Mouse (Mus musculus) heart, postnatal 0 days (tissue): Measurements from ENCODE around the gene Pparg. TPM values are rescaled to one million over a fixed set of nuclear protein-coding genes. Genes with fewer than 3 reads are reported as not detected.

ENCODE experiments used
- ATAC-seq: fragments of 200-750 bp; cut with Nextera tagmentation; 2 replicates; pipeline ENCODE4 v1.8.0; 2017; ENCODE audit warnings: low read depth, moderate number of reproducible peaks, moderate library complexity; ENCODE audit not compliant: insufficient read depth
- DNase-seq: peaks from one replicate; pipeline ENCODE4 v3.0.0-alpha.2; 2016; ENCODE audit warnings: low spot score
- H3K27ac ChIP-seq: fragments of 300-500 bp; sonication (generic); 2 replicates; pipeline ENCODE4 v1.5.1; 2014; ENCODE audit warnings: low read depth, mild to moderate bottlenecking
- H3K27me3 ChIP-seq: fragments of 300-500 bp; sonication (generic); 2 replicates; pipeline ENCODE4 v1.6.1; 2014; ENCODE audit warnings: low read length, mixed read lengths; ENCODE audit not compliant: control insufficient read depth, insufficient read depth
- H3K36me3 ChIP-seq: fragments of 300-500 bp; sonication (generic); replicated peaks from 2 replicates; pipeline ENCODE4 v1.6.1; 2014; ENCODE audit warnings: low read length, mixed read lengths; ENCODE audit not compliant: control insufficient read depth, insufficient read depth
- H3K4me1 ChIP-seq: fragments of 300-500 bp; sonication (generic); 2 replicates; pipeline ENCODE4 v1.6.1; 2014; ENCODE audit warnings: antibody characterized with exemption; ENCODE audit not compliant: control insufficient read depth, insufficient read depth
- H3K4me2 ChIP-seq: fragments of 300-500 bp; sonication (generic); 2 replicates; pipeline ENCODE4 v1.6.1; 2014; ENCODE audit warnings: low read depth, mild to moderate bottlenecking, low read length, moderate library complexity
- H3K4me3 ChIP-seq: fragments of 300-500 bp; sonication (generic); 2 replicates; pipeline ENCODE4 v1.5.1; 2014; ENCODE audit warnings: low read depth, low read length
- H3K9ac ChIP-seq: fragments of 300-500 bp; sonication (generic); replicated peaks from 2 replicates; pipeline ENCODE4 v1.6.1; 2014; ENCODE audit warnings: low read depth, low read length, mixed read lengths
- H3K9me3 ChIP-seq: fragments of 300-500 bp; sonication (generic); replicated peaks from 2 replicates; pipeline ENCODE4 v1.6.1; 2016; ENCODE audit warnings: low read length; ENCODE audit not compliant: control insufficient read depth
- CTCF ChIP-seq: IDR thresholded peaks from 2 replicates; pipeline ENCODE4 v1.5.1; 2016; ENCODE audit warnings: antibody characterized with exemption, control low read depth, low read depth
- EP300 ChIP-seq: IDR thresholded peaks from 2 replicates; pipeline ENCODE4 v1.6.1; 2016; ENCODE audit warnings: antibody characterized with exemption, low read depth
- WGBS: fragments of 180-500 bp; shearing (Covaris S2); extraction: QIAGEN DNeasy Blood & Tissue Kit; methylation state at CpG from one replicate; pipeline ENCODE4 v1.1.7; 2014; 5-methylcytosine and 5-hydroxymethylcytosine counted together
- polyA plus RNA-seq: library from polyadenylated mRNA; unstranded; fragments of >200 nt; fragmentation: Nextera tagmentation; extraction: Ambion mirVana; gene quantifications from 2 replicates; pipeline ENCODE4 v1.2.1, GENCODE M21; 2015
- total RNA-seq: library from RNA; depleted of rRNA; stranded (reverse); fragments of >200 nt; gene quantifications from 2 replicates; pipeline ENCODE4 v1.2.3, GENCODE M21; 2014; ENCODE audit warnings: low replicate concordance

The Pparg gene
- total and polyA plus RNA-seq, 2 experiments from 2014 or later: 5.8 to 8.0 TPM

GRCm38 (mm10) chr6:115440231-115441006, 79.7 kb downstream of the Pparg start:
- 56% methylated on average over 5 of the region's 5 CpGs for WGBS
- Histone ChIP-seq H3K27me3 (no peaks in the 10 kb centered on the region), H3K36me3 (no peaks in the 10 kb centered on the region), H3K9me3 (no peaks in the 10 kb centered on the region), H3K9ac (no peak overlapping the region), H3K4me2 (no peak overlapping the region), H3K4me1 (no peaks in the 10 kb centered on the region), H3K4me3 (no peak overlapping the region), H3K27ac (no peak overlapping the region)
- TF ChIP-seq CTCF (no peak), EP300 (no peak)
- ATAC-seq: no peak
- no peak for DNase-seq

GRCm38 (mm10) chr6:115452501-115452900, 91.8 kb downstream of the Pparg start:
- Histone ChIP-seq H3K4me2 (no peak overlapping the region), H3K36me3 (no peaks in the 10 kb centered on the region), H3K4me1 (no peaks in the 10 kb centered on the region), H3K27me3 (no peaks in the 10 kb centered on the region), H3K27ac (no peak overlapping the region), H3K4me3 (no peak overlapping the region), H3K9me3 (no peaks in the 10 kb centered on the region), H3K9ac (no peak overlapping the region)
- TF ChIP-seq CTCF (no peak), EP300 (no peak)
- no peak for ATAC-seq
- no peak for DNase-seq
- WGBS: 50% methylated on average over 1 of the region's 1 CpGs

- TF ChIP-seq CTCF (no peak), EP300 (no peak)
- no peak for ATAC-seq
- Histone ChIP-seq H3K27ac (peak overlapping the region; percentile 43; the same call in 1 of the 2 replicates), H3K4me3 (no peak overlapping the region), H3K27me3 (no peaks in the 10 kb centered on the region), H3K9ac (no peak overlapping the region), H3K4me2 (no peak overlapping the region; the same call in 1 of the 2 replicates), H3K4me1 (no peaks in the 10 kb centered on the region), H3K9me3 (peaks cover 4% of the 10 kb centered on the region; the same call in 1 of the 2 replicates), H3K36me3 (no peaks in the 10 kb centered on the region)
- WGBS: 50% methylated on average over 16 of the region's 16 CpGs
- DNase-seq: no peak
Observed at GRCm38 (mm10) chr6:115462743-115463337, 102.1 kb downstream of the Pparg start.

GRCm38 (mm10) chr6:115463338-115463737, 102.6 kb downstream of the Pparg start:
- ATAC-seq (no peak), DNase-seq (no peak)
- TF ChIP-seq EP300: no peak
- TF ChIP-seq CTCF: no peak
- peaks cover 4% of the 10 kb centered on the region; the same call in 1 of the 2 replicates for H3K9me3 ChIP-seq
- H3K36me3 ChIP-seq: no peaks in the 10 kb centered on the region
- H3K4me1 ChIP-seq: no peaks in the 10 kb centered on the region
- no peaks in the 10 kb centered on the region for H3K27me3 ChIP-seq
- H3K9ac ChIP-seq: no peak overlapping the region
- H3K4me3 ChIP-seq: no peak overlapping the region
- peak overlapping the region; percentile 43; the same call in 1 of the 2 replicates for H3K27ac ChIP-seq
- H3K4me2 ChIP-seq: no peak overlapping the region; the same call in 1 of the 2 replicates
- 59% methylated on average over 2 of the region's 2 CpGs for WGBS

- WGBS: 41% methylated on average over 3 of the region's 3 CpGs
- TF ChIP-seq EP300 (no peak), CTCF (no peak)
- Histone ChIP-seq H3K9me3 (no peaks in the 10 kb centered on the region), H3K9ac (no peak overlapping the region), H3K27ac (no peak overlapping the region), H3K4me2 (no peak overlapping the region), H3K4me1 (peaks cover 2% of the 10 kb centered on the region; the same call in 1 of the 2 replicates), H3K36me3 (no peaks in the 10 kb centered on the region), H3K27me3 (no peaks in the 10 kb centered on the region), H3K4me3 (no peak overlapping the region)
- DNase-seq: no peak
- ATAC-seq: no peak
Observed at GRCm38 (mm10) chr6:115464661-115465060, 103.9 kb downstream of the Pparg start.
